Mouse (Mus musculus): ENCODE data around the gene Ndufa12. TPM values are rescaled to one million over a fixed set of nuclear protein-coding genes. Genes with fewer than 3 reads are reported as not detected.

Gene Ndufa12
- polyA plus RNA-seq, 1 experiment from 2014 or later, result 413 TPM

DNA sequence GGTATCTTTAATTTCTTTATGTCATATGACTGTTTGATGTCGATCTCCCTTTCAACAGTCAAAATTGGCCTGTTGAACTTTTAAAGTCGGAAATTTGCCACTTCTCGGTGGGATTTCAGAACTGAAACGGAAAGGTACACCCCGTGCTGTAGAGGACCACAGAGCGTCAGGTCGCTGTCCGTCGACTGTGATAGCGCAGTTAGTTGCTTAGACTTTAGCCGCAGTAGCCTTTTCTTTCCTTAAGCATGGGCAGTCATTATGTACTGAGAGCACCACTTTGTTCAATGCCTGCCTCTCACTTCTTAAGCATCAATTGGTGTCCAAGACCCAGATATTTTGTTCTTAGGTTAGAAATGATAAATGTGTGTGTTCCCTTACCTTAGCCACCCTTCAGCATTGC, 26.4 kb upstream of the Ndufa12 start:
- no peak overlapping the region for H3K4me2 ChIP-seq (replicated peaks)
- no peaks in the 10 kb centered on the region for H3K27me3 ChIP-seq (replicated peaks)
- H3K4me1 ChIP-seq (replicated peaks), result 0 out of 2 replicates have a peak, but pooled peaks cover 2% of the 10 kb centered on the region
- no peak overlapping the region for H3K4me3 ChIP-seq (replicated peaks)
- H3K27ac ChIP-seq, result no peak overlapping the region
- WGBS, result 79% methylated on average over 11 of the region's 11 CpGs
- no peaks in the 10 kb centered on the region for H3K9me3 ChIP-seq
- ATAC-seq, result no peak
- peaks cover 25% of the 10 kb centered on the region for H3K36me3 ChIP-seq
- H3K9ac ChIP-seq, result no peak overlapping the region

- Histone ChIP-seq H3K4me3 (replicated peaks) (no peak overlapping the region), H3K4me2 (replicated peaks) (no peak overlapping the region), H3K27ac (no peak overlapping the region), H3K9me3 (no peaks in the 10 kb centered on the region), H3K4me1 (replicated peaks) (0 out of 2 replicates have a peak, but pooled peaks cover 2% of the 10 kb centered on the region), H3K36me3 (peaks cover 25% of the 10 kb centered on the region), H3K27me3 (replicated peaks) (no peaks in the 10 kb centered on the region), H3K9ac (no peak overlapping the region)
- no peak for ATAC-seq
- WGBS, result 82% methylated on average over 6 of the region's 6 CpGs
Observed at GRCm38 (mm10) chr10:94172706-94173105, 25.8 kb upstream of the Ndufa12 start.

GRCm38 (mm10) chr10:94174652-94175051, 23.9 kb upstream of the Ndufa12 start:
- Histone ChIP-seq H3K9ac (no peak overlapping the region), H3K27ac (no peak overlapping the region), H3K4me2 (replicated peaks) (no peak overlapping the region), H3K27me3 (replicated peaks) (no peaks in the 10 kb centered on the region), H3K4me1 (replicated peaks) (0 out of 2 replicates have a peak, but pooled peaks cover 2% of the 10 kb centered on the region), H3K9me3 (no peaks in the 10 kb centered on the region), H3K36me3 (peaks cover 17% of the 10 kb centered on the region), H3K4me3 (replicated peaks) (no peak overlapping the region)
- 85% methylated on average over 7 of the region's 7 CpGs for WGBS
- no peak for ATAC-seq

DNA sequence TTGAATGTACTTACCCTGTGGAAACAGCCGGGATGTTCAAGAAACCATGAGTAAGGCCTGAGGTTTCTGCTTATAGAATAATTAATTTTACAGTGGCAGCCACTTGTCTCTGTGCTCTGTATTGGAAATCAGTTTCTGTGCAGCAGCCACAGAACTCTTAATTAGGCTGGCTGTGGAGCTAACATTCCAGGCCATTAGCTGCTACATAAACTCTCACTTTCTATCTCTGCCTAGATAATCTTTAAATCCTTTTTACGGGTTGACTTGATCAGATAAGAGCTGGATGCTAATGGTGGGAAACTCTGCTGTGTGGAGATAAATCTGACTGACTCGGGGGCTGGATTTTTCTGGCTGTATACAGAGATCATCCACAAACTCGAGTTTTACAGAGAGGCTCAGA, 15.3 kb upstream of the Ndufa12 start:
- no peak overlapping the region for H3K27ac ChIP-seq
- no peaks in the 10 kb centered on the region for H3K9me3 ChIP-seq
- peaks cover 7% of the 10 kb centered on the region; the same call in 1 of the 2 replicates for H3K36me3 ChIP-seq
- no peak overlapping the region for H3K9ac ChIP-seq
- no peaks in the 10 kb centered on the region for H3K27me3 ChIP-seq (replicated peaks)
- no peak overlapping the region for H3K4me2 ChIP-seq (replicated peaks)
- no peaks in the 10 kb centered on the region for H3K4me1 ChIP-seq (replicated peaks)
- WGBS, result 38% methylated on average over 4 of the region's 4 CpGs
- H3K4me3 ChIP-seq (replicated peaks), result no peak overlapping the region
- no peak for ATAC-seq

DNA sequence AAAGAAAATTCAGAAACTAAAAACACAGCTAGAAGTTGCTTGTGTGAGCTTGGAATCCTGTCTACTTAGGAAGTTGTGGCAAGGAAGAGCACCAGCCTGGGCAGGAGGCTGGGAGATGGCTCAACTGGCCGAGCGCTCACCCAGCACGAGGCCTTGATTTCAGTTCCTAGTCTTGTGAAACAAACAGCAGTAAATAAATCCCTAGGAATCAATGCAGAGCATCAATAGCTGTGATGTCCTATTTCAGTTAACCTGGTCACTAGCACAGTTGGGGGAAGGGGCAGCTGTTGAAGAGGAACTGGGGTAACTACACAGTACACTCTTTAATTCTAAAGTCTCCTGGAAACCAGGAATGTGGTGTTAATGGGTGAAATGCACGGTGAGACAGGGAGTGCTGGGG, 6.5 kb downstream of the Ndufa12 start:
- Histone ChIP-seq H3K36me3 (peaks cover 32% of the 10 kb centered on the region), H3K9ac (no peak overlapping the region), H3K27ac (no peak overlapping the region), H3K9me3 (no peaks in the 10 kb centered on the region), H3K27me3 (replicated peaks) (no peaks in the 10 kb centered on the region), H3K4me1 (replicated peaks) (no peaks in the 10 kb centered on the region), H3K4me3 (replicated peaks) (no peak overlapping the region), H3K4me2 (replicated peaks) (no peak overlapping the region)
- WGBS, result 84% methylated on average over 4 of the region's 4 CpGs
- ATAC-seq, result no peak

GRCm38 (mm10) chr10:94210718-94211618, 12.4 kb downstream of the Ndufa12 start:
- Histone ChIP-seq H3K27ac (no peak overlapping the region), H3K4me3 (replicated peaks) (no peak overlapping the region), H3K27me3 (replicated peaks) (no peaks in the 10 kb centered on the region), H3K4me1 (replicated peaks) (no peaks in the 10 kb centered on the region), H3K9ac (no peak overlapping the region), H3K36me3 (peaks cover 21% of the 10 kb centered on the region), H3K4me2 (replicated peaks) (no peak overlapping the region), H3K9me3 (no peaks in the 10 kb centered on the region)
- no peak for ATAC-seq
- WGBS, result 79% methylated on average over 6 of the region's 6 CpGs

DNA sequence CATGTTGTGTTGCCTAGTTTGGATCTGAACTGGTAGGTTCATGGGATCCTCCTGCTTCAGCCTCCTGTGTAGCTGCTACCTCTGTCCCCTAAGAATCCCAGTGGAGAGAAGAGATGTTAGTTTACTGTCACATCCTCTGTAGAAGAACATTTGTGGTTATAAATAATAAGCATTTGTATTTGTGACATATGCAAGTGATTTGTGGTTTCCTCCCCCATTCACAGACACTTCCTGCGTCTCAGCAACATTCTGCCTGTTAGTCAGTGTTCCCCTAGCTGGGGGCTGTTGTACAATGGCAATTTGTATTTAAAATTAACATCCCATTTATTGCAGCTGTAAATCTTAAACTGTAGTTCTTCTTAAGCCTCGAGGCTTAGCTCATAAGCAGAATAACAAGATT, 13.2 kb downstream of the Ndufa12 start:
- no peak overlapping the region for H3K4me2 ChIP-seq (replicated peaks)
- no peak overlapping the region for H3K4me3 ChIP-seq (replicated peaks)
- no peaks in the 10 kb centered on the region for H3K9me3 ChIP-seq
- 57% methylated on average over 2 of the region's 2 CpGs for WGBS
- ATAC-seq, result no peak
- no peaks in the 10 kb centered on the region for H3K4me1 ChIP-seq (replicated peaks)
- H3K36me3 ChIP-seq, result peaks cover 17% of the 10 kb centered on the region
- no peak overlapping the region for H3K27ac ChIP-seq
- no peak overlapping the region for H3K9ac ChIP-seq
- no peaks in the 10 kb centered on the region for H3K27me3 ChIP-seq (replicated peaks)

GRCm38 (mm10) chr10:94225026-94225750, 26.7 kb downstream of the Ndufa12 start:
- Histone ChIP-seq H3K9ac (no peak overlapping the region), H3K27me3 (replicated peaks) (no peaks in the 10 kb centered on the region), H3K36me3 (peaks cover 12% of the 10 kb centered on the region; the same call in 1 of the 2 replicates), H3K4me3 (replicated peaks) (no peak overlapping the region), H3K27ac (no peak overlapping the region), H3K4me2 (replicated peaks) (no peak overlapping the region), H3K9me3 (no peaks in the 10 kb centered on the region), H3K4me1 (replicated peaks) (no peaks in the 10 kb centered on the region)
- 82% methylated on average over 6 of the region's 6 CpGs for WGBS
- ATAC-seq, result no peak

DNA sequence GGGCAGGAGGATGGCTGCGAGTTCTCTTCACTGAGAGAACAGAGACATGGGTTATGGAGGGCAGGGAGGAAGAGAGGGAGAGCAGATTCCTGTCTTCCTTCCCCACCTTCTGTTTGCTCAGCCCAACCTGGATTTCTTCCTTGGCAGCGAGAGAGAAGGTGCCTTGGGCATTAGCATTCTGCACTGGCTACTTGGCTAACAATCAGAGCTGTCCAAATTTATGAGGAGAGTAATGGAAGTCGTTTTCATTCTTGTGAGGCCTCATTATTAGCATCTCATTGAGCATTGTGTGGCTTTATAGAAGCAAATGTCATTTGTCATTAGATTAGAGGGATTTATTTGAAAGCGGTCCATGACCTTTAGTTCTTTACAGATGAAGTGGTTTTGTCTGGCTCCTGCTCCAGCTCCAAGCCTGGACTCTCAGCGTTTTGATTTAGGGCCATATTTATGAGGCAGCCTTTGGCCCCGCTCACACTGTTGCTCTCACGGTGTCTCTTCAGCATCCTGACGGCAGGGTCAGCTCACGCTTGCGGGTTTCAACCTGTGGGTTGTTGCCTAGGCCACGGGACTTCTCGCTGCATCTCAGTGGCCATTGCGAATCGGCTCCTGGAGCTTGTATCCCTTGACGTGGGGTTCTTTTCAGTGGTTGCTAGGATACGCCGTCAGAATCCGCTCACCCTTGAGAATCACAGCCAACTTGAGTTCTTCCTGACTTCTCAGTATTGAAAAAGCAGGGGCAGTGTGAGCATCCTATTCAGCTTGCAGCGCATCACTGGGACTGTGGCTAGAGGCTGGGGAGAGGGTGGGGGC, 31.9 kb downstream of the Ndufa12 start:
- H3K9ac ChIP-seq, result no peak overlapping the region
- no peak overlapping the region for H3K4me2 ChIP-seq (replicated peaks)
- H3K9me3 ChIP-seq, result no peaks in the 10 kb centered on the region
- H3K4me3 ChIP-seq (replicated peaks), result no peak overlapping the region
- no peaks in the 10 kb centered on the region for H3K4me1 ChIP-seq (replicated peaks)
- H3K27ac ChIP-seq, result no peak overlapping the region
- H3K36me3 ChIP-seq, result no peaks in the 10 kb centered on the region
- no peak for ATAC-seq
- WGBS, result 49% methylated on average over 19 of the region's 19 CpGs
- H3K27me3 ChIP-seq (replicated peaks), result no peaks in the 10 kb centered on the region

DNA sequence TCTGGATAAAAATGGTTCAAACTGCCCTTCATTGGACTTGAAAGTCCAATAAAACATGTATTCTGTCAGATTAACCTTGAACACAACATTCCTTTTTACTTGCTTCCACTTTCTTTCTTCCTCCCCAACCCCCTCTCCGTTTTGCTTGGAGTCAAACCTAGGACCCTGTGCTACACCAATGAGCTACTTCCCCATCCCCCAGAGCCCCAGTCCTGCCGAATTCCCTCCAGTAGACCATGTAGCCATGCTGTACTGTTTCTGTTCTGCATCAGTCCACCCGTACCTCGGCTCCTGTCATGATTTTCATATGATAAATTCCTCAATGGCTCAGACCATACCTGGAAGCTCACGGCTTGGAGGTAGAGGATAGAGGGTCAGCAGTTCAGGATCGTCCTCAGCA, 32.5 kb downstream of the Ndufa12 start:
- H3K36me3 ChIP-seq, result no peaks in the 10 kb centered on the region
- no peaks in the 10 kb centered on the region for H3K27me3 ChIP-seq (replicated peaks)
- no peaks in the 10 kb centered on the region for H3K4me1 ChIP-seq (replicated peaks)
- no peaks in the 10 kb centered on the region for H3K9me3 ChIP-seq
- H3K27ac ChIP-seq, result no peak overlapping the region
- WGBS, result 80% methylated on average over 6 of the region's 6 CpGs
- H3K4me2 ChIP-seq (replicated peaks), result no peak overlapping the region
- ATAC-seq, result no peak
- H3K4me3 ChIP-seq (replicated peaks), result no peak overlapping the region
- no peak overlapping the region for H3K9ac ChIP-seq

DNA sequence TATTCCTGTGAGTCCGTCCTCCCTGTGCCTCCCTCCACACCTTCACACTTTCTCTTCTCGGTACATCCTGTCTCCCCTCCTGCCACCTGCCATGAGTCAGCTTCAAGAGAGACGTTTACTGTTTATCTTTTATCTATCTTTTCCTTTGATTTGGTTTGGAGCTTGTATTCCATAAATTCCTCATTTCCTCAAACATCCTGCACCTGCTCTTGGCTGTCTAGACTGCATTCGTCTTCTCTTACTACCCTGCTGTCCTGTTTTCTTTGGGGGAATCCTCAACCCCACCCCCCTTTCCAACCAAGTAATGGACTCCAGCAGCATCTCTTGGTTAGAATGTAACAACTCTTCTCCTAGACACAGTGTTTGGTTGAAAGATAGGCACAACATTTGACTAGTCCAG, 36.7 kb downstream of the Ndufa12 start:
- H3K4me3 ChIP-seq (replicated peaks), result no peak overlapping the region
- H3K9me3 ChIP-seq, result no peaks in the 10 kb centered on the region
- H3K27me3 ChIP-seq (replicated peaks), result no peaks in the 10 kb centered on the region
- WGBS, result 26% methylated on average over 4 of the region's 4 CpGs
- no peak overlapping the region for H3K9ac ChIP-seq
- H3K36me3 ChIP-seq, result no peaks in the 10 kb centered on the region
- no peak overlapping the region for H3K4me2 ChIP-seq (replicated peaks)
- no peak for ATAC-seq
- no peaks in the 10 kb centered on the region for H3K4me1 ChIP-seq (replicated peaks)
- H3K27ac ChIP-seq, result no peak overlapping the region

DNA sequence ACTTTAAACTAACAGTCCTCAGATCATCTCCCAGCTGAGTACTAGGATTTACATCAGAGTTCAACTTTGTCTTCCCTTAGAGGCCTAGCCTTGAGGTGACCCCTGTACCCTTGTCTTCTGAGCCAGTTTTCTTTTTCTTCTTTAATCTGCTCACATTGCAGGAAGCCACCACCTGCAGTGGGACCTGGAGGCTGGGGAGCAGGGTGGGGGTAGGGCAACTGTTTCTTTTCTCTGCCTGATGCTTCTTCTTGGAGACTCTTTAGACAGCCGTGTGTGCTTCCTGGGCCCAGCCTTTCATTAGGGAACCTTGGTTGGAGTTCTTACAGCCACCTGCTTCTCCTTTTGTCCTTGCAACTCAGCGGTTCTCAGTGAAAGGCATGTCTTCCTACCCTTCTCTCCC, 42.8 kb downstream of the Ndufa12 start:
- no peak overlapping the region for H3K4me2 ChIP-seq (replicated peaks)
- no peak overlapping the region for H3K4me3 ChIP-seq (replicated peaks)
- no peaks in the 10 kb centered on the region for H3K4me1 ChIP-seq (replicated peaks)
- H3K9ac ChIP-seq, result no peak overlapping the region
- WGBS, result 74% methylated on average over 2 of the region's 2 CpGs
- no peaks in the 10 kb centered on the region for H3K9me3 ChIP-seq
- no peaks in the 10 kb centered on the region for H3K27me3 ChIP-seq (replicated peaks)
- H3K36me3 ChIP-seq, result no peaks in the 10 kb centered on the region
- no peak for ATAC-seq
- no peak overlapping the region for H3K27ac ChIP-seq
